Mouse (Mus musculus) cerebellum, adult 11 months (tissue): ENCODE measurements around the gene Hist1h4n.
A peak's percentile ranks its signal among the peaks of the same experiment; 100 is the strongest.
"Not testable (repeated sequence)": the region's sequence is repeated elsewhere in the genome, so short reads cannot be mapped to it uniquely, and the experiment has no call there.

Experiments used
- DNase-seq: peaks from one replicate; pipeline ENCODE4 v3.0.0; 2022

The Hist1h4n gene

GRCm38 (mm10) chr13:21831418-21832394 lies at the start of gene Hist1h4n:
TSS of gene Hist1h4n (minus strand) at chr13:21832196.
- not testable (repeated sequence) for DNase-seq

GRCm38 (mm10) chr13:21880735-21881134 lies 48.7 kb upstream of the Hist1h4n start:
- no peak for DNase-seq

- not testable (repeated sequence) for DNase-seq
These were observed 33.5 kb upstream of the Hist1h4n start for GRCm38 (mm10) chr13:21865503-21865902.

- DNase-seq = no peak
These were observed 29.6 kb upstream of the Hist1h4n start for GRCm38 (mm10) chr13:21861608-21862007.

GRCm38 (mm10) chr13:21855698-21856162 lies 23.7 kb upstream of the Hist1h4n start:
- DNase-seq = peak; percentile 62

GRCm38 (mm10) chr13:21855146-21855545 lies 23.1 kb upstream of the Hist1h4n start:
- DNase-seq = peak; percentile 88

GRCm38 (mm10) chr13:21852215-21852945 lies 20.4 kb upstream of the Hist1h4n start:
- DNase-seq = no peak

- DNase-seq = not testable (repeated sequence)
These were observed 18.7 kb upstream of the Hist1h4n start for GRCm38 (mm10) chr13:21850696-21851095.

- DNase-seq = no peak
These were observed 15.9 kb upstream of the Hist1h4n start for GRCm38 (mm10) chr13:21847883-21848282.

GRCm38 (mm10) chr13:21846356-21846755 lies 14.4 kb upstream of the Hist1h4n start:
- DNase-seq = not testable (repeated sequence)

GRCm38 (mm10) chr13:21840508-21840907 lies 8.5 kb upstream of the Hist1h4n start:
- DNase-seq = not testable (repeated sequence)

GRCm38 (mm10) chr13:21833461-21833860 lies 1.5 kb upstream of the Hist1h4n start, which contains the start of the genes Hist1h2ap and Hist1h2br:
TSS of gene Hist1h2ap (minus strand) at chr13:21833507.
TSS of gene Hist1h2br (plus strand) at chr13:21833743.
- DNase-seq = not testable (repeated sequence)

GRCm38 (mm10) chr13:21830344-21830743 lies 1.7 kb downstream of the Hist1h4n start:
- DNase-seq = no peak

- DNase-seq = no peak
These were observed 3.5 kb downstream of the Hist1h4n start for GRCm38 (mm10) chr13:21828511-21828910.

GRCm38 (mm10) chr13:21820082-21820890 lies 11.7 kb downstream of the Hist1h4n start:
- not testable (repeated sequence) for DNase-seq

GRCm38 (mm10) chr13:21812092-21812491 lies 19.9 kb downstream of the Hist1h4n start:
- not testable (repeated sequence) for DNase-seq

GRCm38 (mm10) chr13:21811539-21811938 lies 20.5 kb downstream of the Hist1h4n start, which contains the start of gene Hist1h4m:
TSS of gene Hist1h4m (plus strand) at chr13:21811746.
- not testable (repeated sequence) for DNase-seq

- not testable (repeated sequence) for DNase-seq
These were observed 20.9 kb downstream of the Hist1h4n start for GRCm38 (mm10) chr13:21811074-21811473.

- DNase-seq = not testable (repeated sequence)
These were observed 21.9 kb downstream of the Hist1h4n start, which contains the start of the genes Hist1h2bq and Hist1h2ao for GRCm38 (mm10) chr13:21810073-21810472. TSS of gene Hist1h2bq (minus strand) at chr13:21810197. TSS of gene Hist1h2ao (plus strand) at chr13:21810465.

- not testable (repeated sequence) for DNase-seq
These were observed 28.9 kb downstream of the Hist1h4n start for GRCm38 (mm10) chr13:21803058-21803457.

- DNase-seq = not testable (repeated sequence)
These were observed 34.8 kb downstream of the Hist1h4n start for GRCm38 (mm10) chr13:21797163-21797562.

- no peak for DNase-seq
These were observed 36.4 kb downstream of the Hist1h4n start for GRCm38 (mm10) chr13:21795584-21795983.
